ENCODE assay signal across 8 mouse cellular contexts in genomic region chr10:68103988-68104387, GRCm38 (mm10).
DNase-seq lines count a peak whose midpoint lies in the region; ATAC-seq and TF ChIP-seq lines count a peak whose summit lies in the region.

No protein-coding gene starts in this region.

- H3K4me2 ChIP-seq in kidney, embryonic 16.5 days (replicated peaks; ENCODE audit: low read depth, low read length): no peak overlapping the region
- H3K4me2 ChIP-seq in hindbrain, embryonic 15.5 days: no peak overlapping the region

- DNase-seq in kidney, adult 18-20 months: no peak
- peak; percentile 26 for DNase-seq in MEL (ENCODE audit: low read depth, low spot score)
- DNase-seq in B cell, adult 2 months: no peak
- no peak for DNase-seq in adrenal gland, postnatal 4 days (ENCODE audit: low spot score in 2 of 2)
- DNase-seq in thymus, postnatal 14 days: no peak

- no peak overlapping the region for H3K9ac ChIP-seq in kidney, embryonic 16.5 days (replicated peaks; ENCODE audit: low read length)
- H3K9ac ChIP-seq in MEL (ENCODE audit: control insufficient read depth, low read depth, low read length, poor library complexity, severe bottlenecking): no peak overlapping the region
- H3K9ac ChIP-seq in hindbrain, embryonic 15.5 days: no peak overlapping the region

- no peaks in the 10 kb centered on the region for H3K27me3 ChIP-seq in kidney, embryonic 16.5 days (ENCODE audit: insufficient read depth, low read length)
- H3K27me3 ChIP-seq in MEL (ENCODE audit: control insufficient read depth in 1 of 2, insufficient read depth in 2 of 2, low read length in 2 of 2): no peaks in the 10 kb centered on the region
- H3K27me3 ChIP-seq in hindbrain, embryonic 15.5 days: no peaks in the 10 kb centered on the region

- no peak for TF ChIP-seq POLR2A in MEL (IDR thresholded peaks at IDR 0.05; ENCODE audit: control insufficient read depth in 1 of 2, insufficient read depth in 1 of 2, low read depth in 1 of 2, low read length in 2 of 2, poor library complexity in 1 of 2)

- no peaks in the 10 kb centered on the region for H3K9me3 ChIP-seq in kidney, embryonic 16.5 days (ENCODE audit: low read length)
- H3K9me3 ChIP-seq in MEL (replicated peaks; ENCODE audit: insufficient read depth, low read length): no peaks in the 10 kb centered on the region
- no peaks in the 10 kb centered on the region for H3K9me3 ChIP-seq in hindbrain, embryonic 15.5 days

- no peak overlapping the region for H3K4me3 ChIP-seq in kidney, embryonic 16.5 days (ENCODE audit: low read length)
- no peak overlapping the region for H3K4me3 ChIP-seq in MEL (ENCODE audit: control insufficient read depth in 1 of 2, insufficient read depth in 1 of 2, low read depth in 2 of 2, low read length in 2 of 2)
- H3K4me3 ChIP-seq in brown adipose tissue, adult 24 weeks (ENCODE audit: insufficient read depth, low read depth, low read length): no peak overlapping the region
- H3K4me3 ChIP-seq in hindbrain, embryonic 15.5 days: no peak overlapping the region

- no peak for TF ChIP-seq EP300 in MEL (IDR thresholded peaks at IDR 0.05; ENCODE audit: low read depth in 1 of 2, low read length in 2 of 2)

- TF ChIP-seq RAD21 in MEL (IDR thresholded peaks at IDR 0.05; ENCODE audit: low read depth, low read length): no peak

- ATAC-seq in kidney, embryonic 16.5 days (ENCODE audit: low FRiP score, low TSS enrichment): peak; percentile 72
- ATAC-seq in hindbrain, embryonic 15.5 days (ENCODE audit: low FRiP score, low read depth): 0 out of 2 replicates have a peak, but pooled peaks have one; percentile 66

- WGBS in kidney, embryonic 16.5 days: 33% methylated on average over 5 of the region's 5 CpGs
- WGBS in hindbrain, embryonic 15.5 days: 52% methylated on average over 5 of the region's 5 CpGs

- no peak for TF ChIP-seq CTCF in MEL (IDR thresholded peaks at IDR 0.05 in 2 of 3, conservative IDR thresholded peaks at IDR 0.05 in 1 of 3; ENCODE audit: control insufficient read depth in 1 of 3, insufficient read depth in 1 of 3, low read depth in 2 of 3, low read length in 3 of 3, poor library complexity in 1 of 3, severe bottlenecking in 1 of 3)

- peaks cover 36% of the 10 kb centered on the region for H3K4me1 ChIP-seq in kidney, embryonic 16.5 days (ENCODE audit: insufficient read depth, low read length)
- no peaks in the 10 kb centered on the region; a peak in 1 of 4 replicates for H3K4me1 ChIP-seq in MEL (ENCODE audit: control insufficient read depth in 1 of 2, insufficient read depth in 2 of 2, low read length in 2 of 2)
- H3K4me1 ChIP-seq in brown adipose tissue, adult 24 weeks (ENCODE audit: control insufficient read depth, insufficient read depth, insufficient read length, low read length): peaks cover 28% of the 10 kb centered on the region
- peaks cover 37% of the 10 kb centered on the region for H3K4me1 ChIP-seq in hindbrain, embryonic 15.5 days (replicated peaks)

- H3K79me2 ChIP-seq in MEL (ENCODE audit: control insufficient read depth, insufficient read depth, low read length, poor library complexity): no peaks in the 10 kb centered on the region

- peak overlapping the region; percentile 93; the same call in 1 of the 2 replicates for H3K27ac ChIP-seq in kidney, embryonic 16.5 days (ENCODE audit: low read length)
- H3K27ac ChIP-seq in MEL (ENCODE audit: control insufficient read depth, low read depth, low read length): no peak overlapping the region
- peak overlapping the region; percentile 91 for H3K27ac ChIP-seq in brown adipose tissue, adult 24 weeks (replicated peaks; ENCODE audit: low read depth, low read length)
- H3K27ac ChIP-seq in hindbrain, embryonic 15.5 days (replicated peaks): 0 out of 2 replicates have a peak overlapping the region, but pooled peaks have one; percentile 2

- peaks cover 22% of the 10 kb centered on the region for H3K36me3 ChIP-seq in kidney, embryonic 16.5 days (ENCODE audit: insufficient read depth, low read length)
- no peaks in the 10 kb centered on the region for H3K36me3 ChIP-seq in MEL (ENCODE audit: control insufficient read depth in 1 of 2, insufficient read depth in 2 of 2, low read length in 2 of 2)
- H3K36me3 ChIP-seq in hindbrain, embryonic 15.5 days: 0 out of 2 replicates have a peak, but pooled peaks cover 6% of the 10 kb centered on the region

TF ChIP-seq in MEL, 35 proteins besides CTCF, POLR2A, EP300 and RAD21:
- TF ChIP-seq CHD1 (IDR thresholded peaks at IDR 0.05; ENCODE audit: low read depth, low read length): no peak
- TF ChIP-seq NRF1 (IDR thresholded peaks at IDR 0.05; ENCODE audit: insufficient read depth, low read depth, low read length, poor library complexity, severe bottlenecking): no peak
- TF ChIP-seq MAZ (IDR thresholded peaks at IDR 0.05; ENCODE audit: low read depth, low read length): no peak
- no peak for TF ChIP-seq GABPA (IDR thresholded peaks at IDR 0.05; ENCODE audit: low read depth, low read length)
- no peak for TF ChIP-seq USF2 (IDR thresholded peaks at IDR 0.05; ENCODE audit: borderline replicate concordance in 1 of 2, insufficient read depth in 1 of 2, low read depth in 1 of 2, low read length in 2 of 2)
- no peak for TF ChIP-seq HCFC1 (IDR thresholded peaks at IDR 0.05; ENCODE audit: low read depth, low read length)
- no peak for TF ChIP-seq RCOR1 (IDR thresholded peaks at IDR 0.05; ENCODE audit: low read depth, low read length)
- no peak for TF ChIP-seq TAL1 (IDR thresholded peaks at IDR 0.05; ENCODE audit: low read length)
- no peak for TF ChIP-seq MYB (IDR thresholded peaks at IDR 0.05; ENCODE audit: low read depth, low read length)
- TF ChIP-seq ZMIZ1 (IDR thresholded peaks at IDR 0.05; ENCODE audit: low read depth, low read length): no peak
- TF ChIP-seq SIN3A (IDR thresholded peaks at IDR 0.05; ENCODE audit: low read length): no peak
- no peak for TF ChIP-seq GATA1 (IDR thresholded peaks at IDR 0.05; ENCODE audit: low read depth, low read length)
- no peak for TF ChIP-seq MEF2A (IDR thresholded peaks at IDR 0.05; ENCODE audit: extremely low read depth, insufficient replicate concordance, low read depth, low read length, poor library complexity, severe bottlenecking)
